Mouse (Mus musculus): ENCODE data around the gene Anapc16. TPM values are rescaled to one million over a fixed set of nuclear protein-coding genes. Genes with fewer than 3 reads are reported as not detected.

Gene Anapc16
- polyA plus RNA-seq, 1 experiment from 2014 or later: 39.0 TPM

- ATAC-seq (ENCODE audit: insufficient read depth): no peak
- 36% methylated on average over 6 of the region's 6 CpGs for WGBS (ENCODE audit: insufficient replicate concordance)
- Histone ChIP-seq H3K27me3 (peaks cover 58% of the 10 kb centered on the region), H3K4me3 (replicated peaks) (no peak overlapping the region), H3K9me3 (replicated peaks) (no peaks in the 10 kb centered on the region), H3K36me3 (replicated peaks) (no peaks in the 10 kb centered on the region), H3K9ac (no peak overlapping the region), H3K4me1 (replicated peaks) (peaks cover 36% of the 10 kb centered on the region), H3K27ac (replicated peaks) (no peak overlapping the region), H3K4me2 (no peak overlapping the region)
These were observed 54.3 kb downstream of the Anapc16 start for GRCm38 (mm10) chr10:59948363-59949254.

- no peak for ATAC-seq (ENCODE audit: insufficient read depth)
These were observed 55.5 kb downstream of the Anapc16 start for GRCm38 (mm10) chr10:59947296-59948073.

GRCm38 (mm10) chr10:59946362-59946761 is 56.6 kb downstream of the Anapc16 start:
- Histone ChIP-seq H3K9me3 (replicated peaks) (no peaks in the 10 kb centered on the region), H3K9ac (no peak overlapping the region), H3K27me3 (peaks cover 60% of the 10 kb centered on the region), H3K4me2 (no peak overlapping the region), H3K27ac (replicated peaks) (no peak overlapping the region), H3K4me1 (replicated peaks) (peaks cover 30% of the 10 kb centered on the region), H3K36me3 (replicated peaks) (no peaks in the 10 kb centered on the region), H3K4me3 (replicated peaks) (no peak overlapping the region)
- WGBS (ENCODE audit: insufficient replicate concordance): 48% methylated on average over 5 of the region's 5 CpGs
- ATAC-seq (ENCODE audit: insufficient read depth): no peak

More at GRCm38 (mm10) chr10:59947296-59948073, 55.5 kb downstream of the Anapc16 start:
- Histone ChIP-seq H3K27me3 (peaks cover 59% of the 10 kb centered on the region), H3K4me2 (no peak overlapping the region), H3K9ac (no peak overlapping the region), H3K9me3 (replicated peaks) (no peaks in the 10 kb centered on the region), H3K36me3 (replicated peaks) (no peaks in the 10 kb centered on the region), H3K4me1 (replicated peaks) (peaks cover 40% of the 10 kb centered on the region), H3K27ac (replicated peaks) (no peak overlapping the region), H3K4me3 (replicated peaks) (no peak overlapping the region)
- 54% methylated on average over 7 of the region's 7 CpGs for WGBS (ENCODE audit: insufficient replicate concordance)

GRCm38 (mm10) chr10:59945416-59945815 is 57.5 kb downstream of the Anapc16 start:
- no peak overlapping the region for H3K27ac ChIP-seq (replicated peaks)
- no peaks in the 10 kb centered on the region for H3K9me3 ChIP-seq (replicated peaks)
- no peak for ATAC-seq (ENCODE audit: insufficient read depth)
- no peak overlapping the region for H3K4me3 ChIP-seq (replicated peaks)
- WGBS (ENCODE audit: insufficient replicate concordance): 86% methylated on average over 3 of the region's 3 CpGs
- peaks cover 54% of the 10 kb centered on the region for H3K27me3 ChIP-seq
- H3K36me3 ChIP-seq (replicated peaks): no peaks in the 10 kb centered on the region
- no peak overlapping the region for H3K9ac ChIP-seq
- H3K4me2 ChIP-seq: no peak overlapping the region
- peaks cover 20% of the 10 kb centered on the region for H3K4me1 ChIP-seq (replicated peaks)

GRCm38 (mm10) chr10:59943421-59943989 is 59.4 kb downstream of the Anapc16 start:
- 0 out of 2 replicates have a peak overlapping the region, but pooled peaks have one; percentile 9 for H3K9ac ChIP-seq
- H3K27me3 ChIP-seq: peaks cover 35% of the 10 kb centered on the region
- H3K4me3 ChIP-seq (replicated peaks): peak overlapping the region; percentile 17
- ATAC-seq (ENCODE audit: insufficient read depth): peak; percentile 74
- H3K4me2 ChIP-seq: peak overlapping the region; percentile 53
- H3K36me3 ChIP-seq (replicated peaks): no peaks in the 10 kb centered on the region
- peaks cover 16% of the 10 kb centered on the region for H3K4me1 ChIP-seq (replicated peaks)
- H3K9me3 ChIP-seq (replicated peaks): no peaks in the 10 kb centered on the region
- no peak overlapping the region for H3K27ac ChIP-seq (replicated peaks)
- WGBS (ENCODE audit: insufficient replicate concordance): 25% methylated on average over 13 of the region's 13 CpGs

- Histone ChIP-seq H3K9ac (0 out of 2 replicates have a peak overlapping the region, but pooled peaks have one; percentile 9), H3K4me2 (peak overlapping the region; percentile 53), H3K27me3 (peaks cover 30% of the 10 kb centered on the region), H3K36me3 (replicated peaks) (no peaks in the 10 kb centered on the region), H3K4me3 (replicated peaks) (peak overlapping the region; percentile 17), H3K9me3 (replicated peaks) (no peaks in the 10 kb centered on the region), H3K27ac (replicated peaks) (no peak overlapping the region), H3K4me1 (replicated peaks) (peaks cover 16% of the 10 kb centered on the region)
- peak; percentile 26 for ATAC-seq (ENCODE audit: insufficient read depth)
- 6% methylated on average over 16 of the region's 16 CpGs for WGBS (ENCODE audit: insufficient replicate concordance)
These were observed 60.0 kb downstream of the Anapc16 start for GRCm38 (mm10) chr10:59942847-59943420.

GRCm38 (mm10) chr10:59942281-59942846 is 60.6 kb downstream of the Anapc16 start:
- 0 out of 2 replicates have a peak overlapping the region, but pooled peaks have one; percentile 9 for H3K9ac ChIP-seq
- H3K4me1 ChIP-seq (replicated peaks): peaks cover 16% of the 10 kb centered on the region
- no peak for ATAC-seq (ENCODE audit: insufficient read depth)

GRCm38 (mm10) chr10:59939081-59939480 is 63.9 kb downstream of the Anapc16 start:
- Histone ChIP-seq H3K27ac (replicated peaks) (no peak overlapping the region), H3K9me3 (replicated peaks) (no peaks in the 10 kb centered on the region), H3K4me2 (no peak overlapping the region), H3K36me3 (replicated peaks) (no peaks in the 10 kb centered on the region), H3K4me1 (replicated peaks) (peaks cover 18% of the 10 kb centered on the region), H3K9ac (no peak overlapping the region), H3K4me3 (replicated peaks) (no peak overlapping the region), H3K27me3 (peaks cover 28% of the 10 kb centered on the region)
- WGBS (ENCODE audit: insufficient replicate concordance): 60% methylated on average over 1 of the region's 1 CpGs
- no peak for ATAC-seq (ENCODE audit: insufficient read depth)

More at GRCm38 (mm10) chr10:59942281-59942846, 60.6 kb downstream of the Anapc16 start:
- Histone ChIP-seq H3K36me3 (replicated peaks) (no peaks in the 10 kb centered on the region), H3K4me3 (replicated peaks) (0 out of 2 replicates have a peak overlapping the region, but pooled peaks have one; percentile 17), H3K4me2 (peak overlapping the region; percentile 53), H3K27me3 (peaks cover 28% of the 10 kb centered on the region), H3K9me3 (replicated peaks) (no peaks in the 10 kb centered on the region), H3K27ac (replicated peaks) (no peak overlapping the region)
- 45% methylated on average over 21 of the region's 21 CpGs for WGBS (ENCODE audit: insufficient replicate concordance)

- Histone ChIP-seq H3K4me2 (no peak overlapping the region), H3K4me1 (replicated peaks) (peaks cover 17% of the 10 kb centered on the region), H3K27ac (replicated peaks) (no peak overlapping the region), H3K27me3 (peaks cover 25% of the 10 kb centered on the region), H3K36me3 (replicated peaks) (no peaks in the 10 kb centered on the region), H3K4me3 (replicated peaks) (no peak overlapping the region), H3K9ac (no peak overlapping the region), H3K9me3 (replicated peaks) (no peaks in the 10 kb centered on the region)
- no peak for ATAC-seq (ENCODE audit: insufficient read depth)
- WGBS (ENCODE audit: insufficient replicate concordance): 61% methylated on average over 5 of the region's 5 CpGs
These were observed 64.3 kb downstream of the Anapc16 start for GRCm38 (mm10) chr10:59938662-59939061.

Measured in liver, embryonic 15.5 days (tissue).